Mouse (Mus musculus) embryonic facial prominence, embryonic 12.5 days (tissue): ENCODE results near the gene Rbpms2. TPM values are rescaled to one million over a fixed set of nuclear protein-coding genes. Genes with fewer than 3 reads are reported as not detected.
A peak's percentile ranks its signal among the peaks of the same experiment; 100 is the strongest.

Experiments used
- ATAC-seq: fragments of 200-750 bp; cut with Nextera tagmentation; 2 replicates; pipeline ENCODE4 v1.8.0; 2017; ENCODE audit not compliant: insufficient number of reproducible peaks, insufficient read depth, low FRiP score, low TSS enrichment
- H3K27ac ChIP-seq: fragments of 300-500 bp; sonication (generic); 2 replicates; pipeline ENCODE4 v1.5.1; 2016; ENCODE audit warnings: mild to moderate bottlenecking
- H3K27me3 ChIP-seq: fragments of 300-500 bp; sonication (generic); 2 replicates; pipeline ENCODE4 v1.6.1; 2016; ENCODE audit warnings: mild to moderate bottlenecking, moderate library complexity
- H3K36me3 ChIP-seq: fragments of 300-500 bp; sonication (generic); 2 replicates; pipeline ENCODE4 v1.6.1; 2016; ENCODE audit warnings: mild to moderate bottlenecking
- H3K4me1 ChIP-seq: fragments of 300-500 bp; sonication (generic); 2 replicates; pipeline ENCODE4 v1.6.1; 2016
- H3K4me2 ChIP-seq: fragments of 300-500 bp; sonication (generic); replicated peaks from 2 replicates; pipeline ENCODE4 v1.6.1; 2016; ENCODE audit warnings: mild to moderate bottlenecking, moderate library complexity
- H3K4me3 ChIP-seq: fragments of 300-500 bp; sonication (generic); 2 replicates; pipeline ENCODE4 v1.5.1; 2016; ENCODE audit warnings: mild to moderate bottlenecking
- H3K9ac ChIP-seq: fragments of 300-500 bp; sonication (generic); 2 replicates; pipeline ENCODE4 v1.6.1; 2016; ENCODE audit warnings: mild to moderate bottlenecking, moderate library complexity
- H3K9me3 ChIP-seq: fragments of 300-500 bp; sonication (generic); 2 replicates; pipeline ENCODE4 v1.6.1; 2016; ENCODE audit warnings: mild to moderate bottlenecking, moderate library complexity
- WGBS: fragments of 180-500 bp; shearing (Covaris S2); methylation state at CpG from one replicate; pipeline ENCODE4 v1.1.7; 2016; 5-methylcytosine and 5-hydroxymethylcytosine counted together
- polyA plus RNA-seq: library from polyadenylated mRNA; unstranded; fragments of >200 nt; fragmentation: Nextera tagmentation; extraction: Ambion mirVana; gene quantifications from 2 replicates; pipeline ENCODE4 v1.2.1, GENCODE M21; 2016

Gene Rbpms2
- polyA plus RNA-seq, 1 experiment from 2014 or later, result 18.7 TPM

DNA sequence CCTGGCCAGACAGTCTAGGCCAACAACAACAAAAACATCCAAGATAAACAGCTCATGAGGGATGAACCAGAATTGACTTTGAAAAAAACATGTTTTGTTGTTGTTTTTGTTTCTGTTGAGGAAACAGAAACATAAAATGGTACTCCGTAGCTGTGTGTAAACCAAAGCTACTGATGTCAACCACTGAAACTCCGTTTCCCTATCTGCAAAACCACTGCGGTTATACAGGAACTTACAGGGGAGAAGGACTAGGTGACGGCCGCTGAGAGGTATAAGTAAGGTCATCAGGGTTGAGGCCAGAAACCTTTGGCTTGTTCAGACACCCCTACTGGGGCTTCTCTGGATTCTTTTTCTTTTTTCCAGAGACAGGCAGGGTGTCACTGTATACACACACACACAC is 6.6 kb upstream of the Rbpms2 start:
- Histone ChIP-seq H3K4me2 (no peak overlapping the region), H3K27ac (no peak overlapping the region), H3K4me3 (no peak overlapping the region), H3K4me1 (no peaks in the 10 kb centered on the region), H3K9ac (no peak overlapping the region), H3K9me3 (no peaks in the 10 kb centered on the region), H3K36me3 (no peaks in the 10 kb centered on the region), H3K27me3 (peaks cover 7% of the 10 kb centered on the region)
- 81% methylated on average over 5 of the region's 5 CpGs for whole genome bisulfite sequencing
- ATAC-seq, result no peak

DNA sequence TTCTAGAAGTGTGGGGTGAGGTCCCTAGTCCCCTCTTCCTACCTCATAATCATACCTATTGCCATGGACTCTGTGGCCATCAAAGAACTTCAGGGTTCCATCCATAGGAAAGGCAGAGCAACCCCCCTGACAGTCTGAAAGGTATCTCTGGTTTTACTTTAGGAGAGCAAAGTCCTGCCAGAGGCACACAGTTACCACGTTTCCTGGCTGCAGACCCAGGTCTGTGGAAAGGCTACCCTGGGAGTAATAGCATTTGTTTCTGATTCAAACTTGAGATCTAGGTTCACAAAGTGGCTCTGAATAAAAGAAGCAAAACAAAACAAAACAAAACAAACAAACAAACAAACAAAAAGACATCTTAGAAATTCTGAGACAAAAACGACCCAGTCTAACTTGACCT is 5.2 kb upstream of the Rbpms2 start:
- Histone ChIP-seq H3K4me2 (no peak overlapping the region), H3K27me3 (peaks cover 20% of the 10 kb centered on the region), H3K9me3 (no peaks in the 10 kb centered on the region), H3K9ac (no peak overlapping the region), H3K36me3 (no peaks in the 10 kb centered on the region), H3K27ac (no peak overlapping the region), H3K4me3 (no peak overlapping the region), H3K4me1 (peaks cover 7% of the 10 kb centered on the region)
- ATAC-seq, result no peak
- 63% methylated on average over 2 of the region's 2 CpGs for WGBS

DNA sequence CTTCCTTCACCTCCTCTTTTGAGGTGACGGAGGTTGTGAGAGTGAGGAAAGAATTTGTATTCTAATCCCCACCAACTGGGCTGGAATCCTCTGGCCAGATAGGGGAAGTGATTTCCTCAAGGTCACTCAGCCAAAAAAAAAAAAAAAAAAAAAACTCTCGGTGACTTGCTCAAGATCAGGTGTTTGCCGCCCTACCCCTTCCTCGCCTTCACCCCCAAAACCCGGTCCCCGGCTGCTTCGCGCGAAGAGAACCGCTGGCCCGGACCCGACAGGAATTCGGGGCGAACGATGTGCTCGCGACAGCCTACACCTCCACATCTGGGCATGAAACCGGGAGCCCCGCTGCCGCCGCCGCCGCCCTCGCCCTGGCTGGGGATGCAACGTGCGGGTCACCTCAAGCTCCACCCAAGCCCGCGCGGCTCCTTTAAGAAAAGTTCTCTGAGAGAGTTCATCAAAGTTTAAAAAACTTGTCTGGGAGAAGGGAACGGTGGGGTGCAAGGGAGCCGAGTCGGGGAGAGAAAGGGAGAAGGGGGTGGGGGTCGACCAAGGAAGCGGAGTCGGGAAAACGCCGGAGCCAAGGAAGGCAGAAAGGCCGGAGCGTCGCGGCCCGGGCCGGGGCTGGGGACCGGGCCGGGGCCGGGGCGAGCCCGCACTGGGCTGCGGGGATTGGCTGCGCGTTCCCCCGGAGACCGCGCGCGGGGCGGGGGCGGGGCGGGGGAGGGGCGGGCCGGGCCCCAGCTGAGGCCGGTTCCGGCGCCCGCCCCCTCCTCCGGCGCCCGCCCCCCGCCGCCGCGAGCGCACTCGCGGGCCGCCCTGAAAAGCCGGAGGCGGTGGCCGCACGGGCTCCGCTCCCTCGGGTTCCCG is 551 bp downstream of the Rbpms2 start:
- Histone ChIP-seq H3K9ac (peak overlapping the region; percentile 74), H3K27ac (peak overlapping the region; percentile 46), H3K4me1 (peaks cover 22% of the 10 kb centered on the region), H3K36me3 (no peaks in the 10 kb centered on the region), H3K4me3 (peak overlapping the region; percentile 74), H3K4me2 (peak overlapping the region; percentile 90), H3K9me3 (no peaks in the 10 kb centered on the region), H3K27me3 (peaks cover 32% of the 10 kb centered on the region)
- peak; percentile 79 for ATAC-seq
- WGBS, result under 1% methylated on average over 54 of the region's 83 CpGs

DNA sequence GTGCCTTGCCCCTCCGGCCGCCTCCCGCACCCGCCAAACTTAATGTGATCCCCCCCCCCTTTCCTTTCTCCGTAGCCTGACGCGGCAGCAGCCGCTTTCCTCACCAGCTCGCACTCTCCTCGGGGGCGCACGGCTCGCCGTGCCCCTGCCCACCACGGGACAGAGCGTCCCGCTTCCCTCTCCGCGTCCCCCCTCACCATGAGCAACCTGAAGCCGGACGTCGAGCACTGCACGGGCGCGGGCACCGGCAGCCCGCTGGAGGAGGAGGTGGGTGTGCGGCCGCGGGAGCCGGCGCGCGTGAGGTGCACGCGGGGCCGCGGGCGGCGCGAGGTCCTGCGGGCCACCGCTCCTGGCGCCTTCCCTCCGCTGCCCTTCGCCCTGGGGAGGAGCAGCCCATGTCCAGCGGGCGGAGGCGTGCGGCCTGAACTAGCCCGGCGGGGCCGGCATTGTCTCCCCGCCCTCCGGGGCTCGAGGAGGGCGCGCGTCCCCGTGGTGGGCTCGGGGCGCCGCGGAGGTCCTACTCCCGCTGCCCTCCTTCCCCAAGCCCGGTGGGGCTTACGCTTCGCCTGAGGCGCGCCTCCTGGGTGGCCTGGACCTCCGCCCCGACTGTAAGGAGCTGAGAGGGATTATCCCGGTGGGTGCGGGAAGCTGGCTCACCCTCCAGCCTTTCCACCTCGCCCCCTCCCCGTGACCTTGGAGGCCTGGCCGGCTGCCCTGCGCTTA is 1.3 kb downstream of the Rbpms2 start:
- peak overlapping the region; percentile 46; the same call in 1 of the 2 replicates for H3K27ac ChIP-seq
- H3K27me3 ChIP-seq, result peaks cover 32% of the 10 kb centered on the region
- H3K9me3 ChIP-seq, result no peaks in the 10 kb centered on the region
- no peaks in the 10 kb centered on the region for H3K36me3 ChIP-seq
- ATAC-seq, result peak; percentile 75
- H3K4me2 ChIP-seq, result peak overlapping the region; percentile 90
- WGBS, result under 1% methylated on average over 63 of the region's 78 CpGs
- H3K4me3 ChIP-seq, result peak overlapping the region; percentile 74
- peaks cover 22% of the 10 kb centered on the region for H3K4me1 ChIP-seq
- H3K9ac ChIP-seq, result peak overlapping the region; percentile 74

DNA sequence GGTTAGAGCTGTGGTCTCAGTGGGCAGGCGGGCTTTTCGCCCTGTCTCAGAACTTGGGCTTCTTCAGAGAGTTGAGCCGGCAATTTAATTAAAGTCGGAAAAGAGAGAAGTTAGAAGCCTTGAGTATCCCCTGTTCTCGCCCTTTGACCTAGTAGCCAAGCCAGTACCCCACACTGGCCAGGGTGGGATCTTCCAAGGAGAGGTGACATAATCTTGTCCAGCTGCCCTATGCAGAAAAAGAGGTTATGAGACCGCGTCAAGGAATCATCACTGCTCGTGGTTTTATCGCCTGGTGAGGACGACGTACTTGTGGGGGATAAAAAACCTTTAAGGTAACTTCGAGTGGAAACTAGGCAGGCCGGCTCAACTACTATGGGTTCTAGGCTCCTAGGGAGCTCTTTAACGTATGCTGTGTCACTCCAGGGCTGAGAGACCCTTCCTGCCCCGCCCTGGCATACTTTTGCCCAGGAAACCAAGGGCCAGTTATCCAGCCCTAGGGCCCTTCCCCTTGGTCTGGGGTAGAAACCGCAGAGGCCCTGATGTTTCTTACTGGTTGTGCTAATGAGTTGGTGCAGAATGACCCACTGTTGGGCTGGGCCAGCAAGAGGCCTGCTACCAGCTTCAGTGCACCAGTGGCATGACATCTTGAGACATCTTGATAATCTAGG is 2.0 kb downstream of the Rbpms2 start:
- WGBS, result 18% methylated on average over 16 of the region's 16 CpGs
- Histone ChIP-seq H3K4me1 (peaks cover 22% of the 10 kb centered on the region), H3K27ac (no peak overlapping the region), H3K9ac (peak overlapping the region; percentile 74), H3K36me3 (no peaks in the 10 kb centered on the region), H3K27me3 (peaks cover 32% of the 10 kb centered on the region), H3K9me3 (no peaks in the 10 kb centered on the region), H3K4me2 (peak overlapping the region; percentile 90), H3K4me3 (peak overlapping the region; percentile 74)
- ATAC-seq, result no peak

DNA sequence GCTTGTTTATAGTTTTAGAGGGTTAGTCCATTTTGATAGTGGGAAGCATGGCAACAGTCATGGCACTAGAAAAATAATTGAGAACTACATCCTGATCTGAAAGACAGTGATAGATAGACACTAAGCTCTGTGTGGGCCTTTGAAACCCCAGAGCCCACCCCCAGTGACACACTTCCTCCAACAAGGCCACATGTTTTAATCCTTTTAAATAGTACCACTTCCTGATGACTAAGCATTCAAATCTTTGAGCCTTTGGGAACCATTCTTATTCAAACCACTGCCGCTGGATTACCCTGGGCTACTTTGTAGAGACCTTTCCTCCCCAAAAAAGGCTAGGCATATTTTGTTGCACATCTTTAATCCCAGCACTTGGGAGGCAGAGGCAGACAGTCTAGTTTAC is 6.3 kb downstream of the Rbpms2 start:
- no peak overlapping the region for H3K27ac ChIP-seq
- H3K4me1 ChIP-seq, result peaks cover 17% of the 10 kb centered on the region; the same call in 1 of the 2 replicates
- H3K27me3 ChIP-seq, result peaks cover 11% of the 10 kb centered on the region; the same call in 1 of the 2 replicates
- H3K4me3 ChIP-seq, result no peak overlapping the region
- 73% methylated on average over 1 of the region's 1 CpGs for whole genome bisulfite sequencing
- H3K4me2 ChIP-seq, result no peak overlapping the region
- H3K36me3 ChIP-seq, result no peaks in the 10 kb centered on the region
- no peak overlapping the region for H3K9ac ChIP-seq
- no peaks in the 10 kb centered on the region for H3K9me3 ChIP-seq
- no peak for ATAC-seq

DNA sequence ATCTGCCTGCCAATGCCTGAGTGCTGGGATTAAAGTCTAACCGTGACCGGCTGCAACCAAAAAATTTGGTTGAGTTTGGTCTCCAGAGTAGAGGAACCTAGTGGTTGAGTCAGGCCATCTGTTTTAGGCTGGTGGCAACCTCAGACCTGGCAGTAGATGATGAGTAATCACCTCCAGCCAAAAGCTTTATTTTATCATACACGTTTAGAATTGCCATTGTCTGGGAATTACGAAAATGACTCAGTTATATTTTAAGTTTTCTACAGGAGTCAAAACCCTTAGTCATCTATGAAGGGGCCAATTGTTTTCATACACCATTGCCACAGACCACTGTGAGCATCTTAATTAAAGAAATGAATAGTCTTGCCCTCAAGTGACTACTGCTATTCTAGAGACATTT is 7.5 kb downstream of the Rbpms2 start:
- no peaks in the 10 kb centered on the region for H3K36me3 ChIP-seq
- no peak overlapping the region for H3K4me3 ChIP-seq
- H3K4me1 ChIP-seq, result peaks cover 12% of the 10 kb centered on the region; the same call in 1 of the 2 replicates
- no peak for ATAC-seq
- no peak overlapping the region for H3K9ac ChIP-seq
- H3K9me3 ChIP-seq, result no peaks in the 10 kb centered on the region
- peaks cover 2% of the 10 kb centered on the region; the same call in 1 of the 2 replicates for H3K27me3 ChIP-seq
- WGBS, result 90% methylated on average over 4 of the region's 4 CpGs
- H3K27ac ChIP-seq, result no peak overlapping the region
- H3K4me2 ChIP-seq, result no peak overlapping the region

DNA sequence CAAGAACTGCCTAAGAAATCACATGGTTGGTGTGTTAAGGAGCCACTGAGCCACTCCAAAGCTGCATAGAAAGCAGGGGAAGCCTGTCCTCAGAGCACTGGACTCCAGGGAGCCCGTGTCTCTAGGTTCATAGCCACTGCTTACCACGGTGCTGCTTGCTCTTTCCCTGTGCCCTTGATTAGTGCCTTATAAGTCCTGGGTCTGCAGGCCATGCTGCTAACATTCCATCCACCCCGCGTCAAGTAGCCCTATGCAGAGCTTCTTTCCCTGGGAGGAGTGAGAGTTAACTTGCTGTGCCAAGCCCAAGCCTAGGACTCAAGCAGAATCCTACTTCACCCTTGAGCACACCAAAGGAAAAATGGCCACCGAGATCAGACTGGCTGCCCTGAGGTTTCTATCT is 9.6 kb downstream of the Rbpms2 start:
- no peak overlapping the region for H3K9ac ChIP-seq
- H3K9me3 ChIP-seq, result no peaks in the 10 kb centered on the region
- no peak for ATAC-seq
- H3K4me2 ChIP-seq, result no peak overlapping the region
- no peak overlapping the region for H3K27ac ChIP-seq
- H3K36me3 ChIP-seq, result no peaks in the 10 kb centered on the region
- peaks cover 10% of the 10 kb centered on the region; the same call in 1 of the 2 replicates for H3K4me1 ChIP-seq
- no peaks in the 10 kb centered on the region for H3K27me3 ChIP-seq
- 51% methylated on average over 5 of the region's 5 CpGs for WGBS
- H3K4me3 ChIP-seq, result no peak overlapping the region

DNA sequence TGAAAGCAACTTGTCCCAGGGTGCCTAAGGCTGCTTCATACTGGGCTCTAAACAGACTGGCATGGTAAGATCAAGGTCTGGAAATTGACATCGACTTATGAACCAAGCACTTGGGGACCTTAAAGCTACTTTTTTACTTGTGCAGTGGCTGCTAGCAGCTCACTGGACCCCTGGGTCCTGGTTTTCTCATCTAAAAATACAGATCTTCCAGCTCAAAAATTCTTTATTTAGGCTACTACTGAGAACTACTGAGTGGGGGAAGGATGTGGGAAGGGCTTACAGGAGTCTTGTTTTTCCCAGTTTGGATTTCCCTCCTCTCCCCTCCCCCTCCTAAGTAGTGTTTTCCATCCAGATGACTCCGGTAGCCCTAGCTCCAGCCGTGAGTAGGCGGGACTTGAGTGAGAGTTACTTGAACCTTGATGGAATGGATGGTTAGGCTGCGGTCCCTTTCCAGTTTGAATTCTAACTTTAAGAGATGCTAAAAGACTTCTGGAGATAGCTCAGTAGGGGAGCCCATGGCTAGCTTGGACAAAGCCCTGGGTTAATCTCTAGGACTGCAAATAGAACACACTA is 11.5 kb downstream of the Rbpms2 start:
- Histone ChIP-seq H3K4me3 (no peak overlapping the region), H3K36me3 (no peaks in the 10 kb centered on the region), H3K9ac (no peak overlapping the region), H3K4me2 (peak overlapping the region; percentile 25; the same call in 1 of the 2 replicates), H3K9me3 (no peaks in the 10 kb centered on the region), H3K27ac (0 out of 2 replicates have a peak overlapping the region, but pooled peaks have one; percentile 36), H3K27me3 (no peaks in the 10 kb centered on the region), H3K4me1 (peaks cover 12% of the 10 kb centered on the region; the same call in 1 of the 2 replicates)
- WGBS, result 6% methylated on average over 5 of the region's 5 CpGs
- ATAC-seq, result no peak

DNA sequence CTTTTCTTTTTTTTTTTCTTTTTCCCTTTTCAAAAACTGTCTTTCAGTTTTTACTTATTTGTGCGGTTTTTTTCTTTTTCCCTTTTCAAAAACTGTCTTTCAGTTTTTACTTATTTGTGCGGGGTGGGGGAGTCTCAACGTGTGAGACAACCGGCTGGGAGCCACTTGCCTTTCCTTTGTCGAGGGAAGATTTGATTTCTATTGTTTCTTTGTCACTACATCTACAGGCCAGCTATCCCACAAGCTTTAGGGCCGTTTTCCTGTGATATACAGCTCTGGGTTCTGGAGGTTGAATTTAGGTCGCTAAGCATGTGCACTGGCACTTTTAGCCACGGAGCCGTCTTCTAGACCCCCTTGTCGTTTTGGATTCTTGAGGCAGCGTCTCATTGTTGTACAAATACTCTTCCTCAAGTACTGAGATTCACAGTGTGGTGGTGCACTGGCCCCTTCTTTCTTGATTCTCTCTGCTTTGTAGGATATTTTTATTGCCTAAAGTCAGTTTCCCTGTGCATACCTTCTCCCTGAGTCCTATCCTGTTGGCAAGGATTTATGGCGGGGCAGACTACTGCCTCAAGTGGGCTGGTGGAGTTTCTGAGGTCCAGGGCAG is 12.1 kb downstream of the Rbpms2 start:
- 12% methylated on average over 12 of the region's 12 CpGs for WGBS
- peaks cover 15% of the 10 kb centered on the region; the same call in 1 of the 2 replicates for H3K4me1 ChIP-seq
- no peaks in the 10 kb centered on the region for H3K36me3 ChIP-seq
- no peak overlapping the region for H3K9ac ChIP-seq
- no peak overlapping the region for H3K4me3 ChIP-seq
- no peak overlapping the region for H3K4me2 ChIP-seq
- H3K27me3 ChIP-seq, result no peaks in the 10 kb centered on the region
- no peak for ATAC-seq
- no peaks in the 10 kb centered on the region for H3K9me3 ChIP-seq
- H3K27ac ChIP-seq, result no peak overlapping the region

DNA sequence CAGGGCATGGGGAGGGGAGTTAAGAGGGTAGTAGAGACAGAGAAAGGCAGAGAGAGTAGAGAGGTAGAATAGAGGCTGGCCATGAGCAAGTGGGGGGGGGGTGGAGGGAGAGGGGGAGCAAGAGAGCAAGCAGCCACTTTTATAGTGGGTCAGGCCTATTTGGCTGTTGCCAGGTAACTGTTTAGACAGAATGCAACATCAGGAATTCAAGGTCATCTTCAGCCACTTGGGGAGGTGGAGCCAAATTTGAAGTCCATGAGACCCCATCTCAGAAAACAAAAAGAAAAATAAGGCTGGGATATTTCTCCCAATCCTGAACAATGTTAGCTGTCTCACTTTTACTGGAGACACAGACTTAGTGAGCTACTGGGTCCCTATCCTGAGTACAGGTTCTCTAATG is 13.1 kb downstream of the Rbpms2 start:
- H3K27me3 ChIP-seq, result no peaks in the 10 kb centered on the region
- ATAC-seq, result no peak
- H3K9me3 ChIP-seq, result no peaks in the 10 kb centered on the region
- H3K4me3 ChIP-seq, result no peak overlapping the region
- no peaks in the 10 kb centered on the region for H3K36me3 ChIP-seq
- peaks cover 15% of the 10 kb centered on the region; the same call in 1 of the 2 replicates for H3K4me1 ChIP-seq
- no peak overlapping the region for H3K27ac ChIP-seq
- no peak overlapping the region for H3K9ac ChIP-seq
- no peak overlapping the region for H3K4me2 ChIP-seq
